Mouse (Mus musculus) gastrocnemius, postnatal 36 days (tissue): ENCODE results near the gene Lrch2. TPM values are rescaled to one million over a fixed set of nuclear protein-coding genes. Genes with fewer than 3 reads are reported as not detected.
"Not testable (repeated sequence)": the region's sequence is repeated elsewhere in the genome, so short reads cannot be mapped to it uniquely, and the experiment has no call there.

Experiments used
- DNase-seq, 2 experiments: peaks; one replicate each; pipeline ENCODE4 v3.0.0; 2022
- intact Hi-C: fragments of 180-260 bp; cut with DNase I; formaldehyde crosslinking; loops from one replicate; pipeline ENCODE4 v1.15.1; 2025
- long read RNA-seq, 2 experiments: library from polyadenylated mRNA; stranded (forward); transcript quantifications; one replicate each; pipeline ENCODE4 v2.0.0; 2021
- total RNA-seq, 2 experiments: library from RNA; stranded (reverse); gene quantifications; 2 replicates each; pipeline ENCODE4 v1.2.3; 2021

The Lrch2 gene
- total RNA-seq = under 1 TPM; 0.61 to 0.79 TPM
- long read RNA-seq, experiment 1 = 0 reads
- long read RNA-seq, experiment 2 = 0 reads

- intact Hi-C loops = no loop called here
- peak; percentile 7 to 13 for DNase-seq
These were observed at the start of gene Lrch2 for GRCm38 (mm10) chrX:147553421-147554201. Gene Lrch2, minus strand, starts transcription at chrX:147554081.

GRCm38 (mm10) chrX:147540934-147541870 is 12.7 kb downstream of the Lrch2 start:
- intact Hi-C loops = no loop called here
- DNase-seq = no peak

GRCm38 (mm10) chrX:147538377-147538776 is 15.5 kb downstream of the Lrch2 start:
- no peak for DNase-seq
- intact Hi-C loops = no loop called here

- DNase-seq, intact Hi-C loops: not testable (repeated sequence)
These were observed 16.8 kb downstream of the Lrch2 start for GRCm38 (mm10) chrX:147537117-147537516.

GRCm38 (mm10) chrX:147535616-147536015 is 18.3 kb downstream of the Lrch2 start:
- intact Hi-C loops = no loop called here

GRCm38 (mm10) chrX:147531675-147532074 is 22.2 kb downstream of the Lrch2 start:
- DNase-seq = no peak
- intact Hi-C loops = no loop called here

More at GRCm38 (mm10) chrX:147535616-147536015, 18.3 kb downstream of the Lrch2 start:
- DNase-seq = no peak

GRCm38 (mm10) chrX:147527646-147528172 is 26.2 kb downstream of the Lrch2 start:
- intact Hi-C loops = no loop called here
- DNase-seq = no peak

GRCm38 (mm10) chrX:147489551-147489950 is 64.3 kb downstream of the Lrch2 start:
- intact Hi-C loops = no loop called here
- DNase-seq = no peak

- DNase-seq, intact Hi-C loops: not testable (repeated sequence)
These were observed 100.3 kb downstream of the Lrch2 start, which contains the start of gene Vmn1r239-ps for GRCm38 (mm10) chrX:147453610-147454009. Gene Vmn1r239-ps, minus strand, starts transcription at chrX:147453710.

GRCm38 (mm10) chrX:147443386-147443785 is 110.5 kb downstream of the Lrch2 start:
- DNase-seq = no peak
- intact Hi-C loops = no loop called here

GRCm38 (mm10) chrX:147435400-147435799 is 118.5 kb downstream of the Lrch2 start:
- intact Hi-C loops = no loop called here
- DNase-seq = no peak

GRCm38 (mm10) chrX:147429753-147430152 is 124.1 kb downstream of the Lrch2 start:
- intact Hi-C loops = no loop called here
- no peak for DNase-seq

- intact Hi-C loops = no loop called here
- DNase-seq = no peak
These were observed 124.8 kb downstream of the Lrch2 start, which contains the start of gene Il13ra2 for GRCm38 (mm10) chrX:147429129-147429528. Gene Il13ra2, minus strand, starts transcription at chrX:147429192.

Other genes with a start within 250 kb of the Lrch2 start
- gene Il13ra2, start 124.9 kb downstream of the Lrch2 start, total RNA-seq = not detected
- not detected for gene Vmn1r239-ps, start 100.4 kb downstream of the Lrch2 start, total RNA-seq
- gene Gm15128, start 211.9 kb upstream of the Lrch2 start, total RNA-seq = not detected